8 mouse cellular contexts compared by ENCODE assay signal in genomic region chr16:23127673-23128375, GRCm38 (mm10). TPM values are rescaled to one million over a fixed set of nuclear protein-coding genes. Genes with fewer than 3 reads are reported as not detected.
DNase-seq lines count a peak whose midpoint lies in the region; ATAC-seq lines count a peak whose summit lies in the region.

Rfc4 (minus strand) TSS chr16:23127737.

- peaks cover 4% of the 10 kb centered on the region; the same call in 1 of the 2 replicates for H3K36me3 ChIP-seq in hindbrain, embryonic 15.5 days

- H3K4me2 ChIP-seq in hindbrain, embryonic 15.5 days: peak within 1 kb of the TSS; percentile 87

- peak; percentile 95 for DNase-seq in T-cell, adult 2 months (ENCODE audit: low spot score)
- DNase-seq in cerebellum, postnatal 25 days: peak; percentile 97
- DNase-seq in frontal cortex, postnatal 36 days (ENCODE audit: low spot score in 2 of 2): peak; percentile 93 to 95
- peak; percentile 94 to 95 for DNase-seq in left cerebral cortex, adult 18-20 months (ENCODE audit: low spot score in 2 of 2)
- DNase-seq in lung, postnatal 4 days: peak; percentile 93 to 95
- peak; percentile 95 for DNase-seq in retina, postnatal 1 day
- peak; percentile 95 for DNase-seq in thymus, postnatal 4 days

- WGBS in hindbrain, embryonic 15.5 days: under 1% methylated on average over 51 of the region's 51 CpGs

- H3K4me1 ChIP-seq in hindbrain, embryonic 15.5 days (replicated peaks): peaks cover 25% of the 10 kb centered on the region

- H3K27me3 ChIP-seq in hindbrain, embryonic 15.5 days: no peaks in the 10 kb centered on the region

- ATAC-seq in hindbrain, embryonic 15.5 days (ENCODE audit: low FRiP score, low read depth): peak; percentile 94

- H3K9me3 ChIP-seq in hindbrain, embryonic 15.5 days: no peaks in the 10 kb centered on the region

- peak within 1 kb of the TSS; percentile 82 for H3K9ac ChIP-seq in hindbrain, embryonic 15.5 days

- H3K4me3 ChIP-seq in hindbrain, embryonic 15.5 days: peak within 1 kb of the TSS; percentile 71

- peak within 1 kb of the TSS; percentile 97 for H3K27ac ChIP-seq in hindbrain, embryonic 15.5 days (replicated peaks)

RNA-seq across cellular contexts. Expression of gene Rfc4, which starts in this region (rescaled TPM):
- 40.6 and 50.6 TPM in 2 replicates for polyA plus RNA-seq in hindbrain, embryonic 15.5 days (2015; fragmentation: Nextera tagmentation; extraction: Ambion mirVana)
- 1 to 10 TPM; 5.0 to 6.5 TPM for total RNA-seq in left cerebral cortex, adult 18-20 months (2021)

Comparison
In these comparisons a context has a peak if more than half of its experiments do, and no peak if none do; other contexts are left out.
1. Peak in every context shown above with its lines: DNase-seq, ATAC-seq, H3K4me3 ChIP-seq and H3K27ac ChIP-seq.